Mouse (Mus musculus): ENCODE results near the gene Wdr62.

Wdr62 gene

DNA sequence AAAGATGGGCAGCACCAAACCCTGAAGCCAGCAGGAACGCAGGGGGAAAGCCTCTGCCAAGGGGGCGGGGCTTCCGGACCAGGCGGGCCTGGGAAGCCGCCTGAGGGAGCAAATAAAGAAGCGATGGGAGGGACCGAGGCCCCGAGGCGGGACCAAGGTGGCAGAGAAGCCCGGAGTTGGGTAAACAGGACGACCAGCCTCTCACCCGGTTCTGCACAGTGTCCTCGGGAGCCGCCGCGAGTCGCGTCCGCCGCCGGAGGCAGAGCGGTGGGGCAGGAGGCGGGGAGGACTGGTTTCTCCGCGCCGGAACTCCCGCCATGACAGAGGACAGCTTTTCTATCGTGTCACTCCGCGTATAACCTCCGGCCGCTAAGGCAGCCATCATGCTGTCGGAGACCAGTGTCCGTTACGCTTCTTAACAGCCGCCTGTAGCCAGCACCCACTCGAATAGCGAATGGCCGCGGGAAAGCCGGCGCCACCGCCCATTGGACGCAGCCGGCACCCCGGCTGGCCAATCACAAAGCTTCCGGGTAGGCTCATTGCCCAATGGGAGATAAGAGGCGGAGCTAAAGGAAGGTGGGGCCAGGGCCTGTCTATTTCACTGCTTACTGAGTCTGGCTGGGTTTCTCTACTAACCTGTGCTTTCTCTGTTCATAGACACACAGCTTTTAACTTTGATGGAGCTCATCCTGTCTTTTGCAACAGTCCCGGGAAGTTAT is at the start of gene Wdr62, which contains the start of gene Thap8:
Gene Wdr62, minus strand, starts transcription at position 469 of the 719 bp plus-strand sequence.
Gene Thap8, plus strand, starts transcription at position 144 of the 719 bp plus-strand sequence.
- peak; percentile 89 for DNase-seq (ENCODE audit: low read depth, low spot score)

DNA sequence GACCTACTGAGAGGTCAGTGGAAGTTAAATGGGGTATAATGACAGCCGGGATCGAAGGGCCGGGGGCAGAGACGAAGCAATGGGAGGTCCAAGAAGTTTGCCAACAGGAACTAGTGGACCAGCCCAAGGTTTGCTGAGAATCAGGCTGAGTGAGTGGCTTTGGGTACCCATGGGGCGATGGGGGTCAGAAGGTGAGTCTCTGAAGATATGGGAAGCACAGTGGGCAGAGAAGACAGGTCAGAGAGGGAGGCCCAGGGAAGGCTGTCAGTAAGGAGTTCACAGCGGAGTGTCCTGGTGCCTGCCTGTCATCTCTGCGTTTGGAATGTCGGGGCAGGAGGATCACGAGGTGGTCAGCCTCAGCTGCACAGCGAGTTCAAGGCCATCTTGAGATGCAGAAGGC is 48.2 kb upstream of the Wdr62 start:
- no peak for DNase-seq (ENCODE audit: low read depth, low spot score)

DNA sequence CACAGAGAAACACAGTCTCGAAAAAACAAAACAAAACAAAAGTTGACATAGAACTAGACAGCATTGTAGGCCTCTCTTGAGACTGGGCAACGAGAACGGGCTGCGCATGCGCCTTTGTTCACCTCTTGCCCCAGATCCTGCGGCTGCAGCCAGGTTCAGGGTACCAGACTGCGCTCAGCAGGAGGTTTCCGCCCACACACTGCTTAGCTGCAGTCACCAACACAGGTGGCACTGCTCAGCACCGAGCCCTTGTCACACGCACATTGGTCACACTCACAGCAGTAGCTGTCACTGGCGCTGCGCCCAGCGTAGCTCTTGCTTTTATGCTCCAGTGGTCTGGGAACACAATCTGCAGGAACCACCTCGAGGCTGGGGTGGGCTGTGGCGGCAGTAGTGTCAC is 46.9 kb upstream of the Wdr62 start:
- DNase-seq (ENCODE audit: low read depth, low spot score) = no peak

DNA sequence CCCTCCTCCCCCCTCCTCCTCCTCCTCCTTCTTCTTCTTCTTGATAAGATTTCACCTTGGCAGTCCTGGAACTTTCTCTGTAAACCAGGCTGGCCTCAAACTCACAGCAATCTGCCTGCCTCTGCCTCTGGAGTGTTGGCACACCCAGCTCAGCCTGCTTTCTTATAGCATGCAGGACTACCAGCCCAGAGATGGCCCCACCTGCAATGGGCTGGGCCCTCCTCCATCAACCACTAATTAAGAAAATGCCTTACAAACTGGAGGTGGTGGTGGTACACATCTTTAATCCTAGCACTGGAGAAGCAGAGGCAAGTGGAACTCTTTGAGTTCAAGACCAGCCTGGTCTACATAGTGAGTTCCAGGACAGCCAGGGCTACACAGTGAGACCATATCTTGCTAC is 46.2 kb upstream of the Wdr62 start:
- no peak for DNase-seq (ENCODE audit: low read depth, low spot score)

DNA sequence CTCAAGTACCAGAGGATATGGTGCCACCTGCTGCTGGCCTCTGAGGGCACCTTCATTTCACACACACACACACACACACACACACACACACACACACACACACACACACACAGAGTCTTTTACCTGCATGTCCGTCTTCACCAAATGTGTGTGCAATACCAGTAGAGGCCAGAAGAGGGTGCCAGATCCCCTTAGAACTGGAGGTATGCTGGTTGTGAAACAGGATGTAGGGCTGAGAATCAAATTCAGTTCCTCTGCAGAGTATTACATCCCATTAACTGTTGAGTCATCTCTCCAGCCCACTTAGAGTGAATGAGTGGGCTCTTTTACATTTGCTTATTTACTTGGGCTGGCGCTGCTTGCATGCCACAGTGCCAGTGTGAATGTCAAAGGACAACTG is 45.1 kb upstream of the Wdr62 start:
- DNase-seq (ENCODE audit: low read depth, low spot score) = peak; percentile 53

DNA sequence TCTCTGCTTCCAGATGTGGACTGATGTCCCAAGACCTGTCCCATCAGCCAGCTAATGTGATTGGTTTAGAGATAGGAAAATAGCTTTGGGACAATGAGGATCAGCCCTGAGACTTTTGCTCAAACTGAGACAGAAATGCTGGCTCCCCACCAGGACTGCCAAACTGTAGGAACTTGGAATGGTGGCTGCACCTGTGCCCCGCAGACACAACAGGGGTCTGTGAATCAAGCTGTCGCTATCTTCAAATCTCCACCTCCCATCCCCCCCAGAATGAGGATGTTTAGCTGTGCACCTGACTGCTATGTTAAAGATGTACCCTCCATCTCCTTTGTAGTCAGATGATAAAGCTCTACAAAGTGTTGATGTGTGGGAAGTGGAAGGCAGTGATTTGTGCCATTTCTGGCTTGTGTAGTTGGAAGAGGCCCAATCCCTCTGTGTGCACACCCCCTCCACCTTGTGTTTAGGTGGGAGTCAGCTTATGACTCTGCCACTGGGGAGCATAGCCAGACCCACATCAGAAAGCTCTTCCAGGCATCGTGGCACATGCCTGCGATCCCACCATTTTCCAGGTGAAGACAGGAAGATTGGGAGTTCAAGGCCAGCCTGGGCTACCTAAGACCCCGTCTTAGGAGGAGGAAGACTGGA is 44.2 kb upstream of the Wdr62 start:
- no peak for DNase-seq (ENCODE audit: low read depth, low spot score)

DNA sequence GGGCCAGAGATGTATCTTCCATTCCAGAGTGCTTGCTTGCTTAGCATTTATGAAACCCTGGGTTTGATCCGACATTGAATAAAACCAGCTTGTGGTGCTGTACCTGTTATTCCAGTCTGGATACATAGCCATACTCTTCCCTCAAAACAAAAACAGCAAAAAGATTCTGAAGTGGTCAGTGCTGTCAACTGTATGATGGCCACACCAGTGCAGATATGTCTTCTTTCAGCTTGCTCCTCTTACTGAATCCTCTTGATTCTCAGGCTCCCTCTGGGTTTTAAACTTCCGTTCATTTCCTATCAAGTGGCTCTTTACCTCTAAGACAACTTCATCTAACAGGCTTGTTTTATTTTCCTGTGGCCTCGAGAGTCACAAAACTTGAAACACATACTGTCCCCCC is 43.6 kb upstream of the Wdr62 start, which contains the start of gene Sdhaf1:
Gene Sdhaf1, minus strand, starts transcription at position 101 of the 400 bp plus-strand sequence.
- DNase-seq (ENCODE audit: low read depth, low spot score) = no peak

DNA sequence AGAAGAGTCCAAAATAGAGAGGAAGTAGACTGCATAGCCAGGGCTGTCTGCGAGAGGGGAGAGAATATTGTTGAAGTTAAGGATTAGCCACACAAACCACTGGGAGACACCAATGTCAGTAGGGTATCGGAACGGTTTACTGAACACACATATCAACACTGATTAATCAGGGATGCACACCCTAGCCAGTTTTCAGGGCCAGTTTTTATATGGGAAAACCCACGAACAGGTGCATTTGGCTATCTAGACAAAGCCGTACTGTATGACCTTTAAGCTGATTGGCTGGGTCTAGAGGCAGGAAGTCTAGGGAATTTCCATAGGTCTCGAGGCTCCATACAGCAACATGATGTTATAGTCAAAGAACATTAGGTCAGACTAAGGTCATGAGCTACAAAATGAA is 42.6 kb upstream of the Wdr62 start:
- DNase-seq (ENCODE audit: low read depth, low spot score) = no peak

DNA sequence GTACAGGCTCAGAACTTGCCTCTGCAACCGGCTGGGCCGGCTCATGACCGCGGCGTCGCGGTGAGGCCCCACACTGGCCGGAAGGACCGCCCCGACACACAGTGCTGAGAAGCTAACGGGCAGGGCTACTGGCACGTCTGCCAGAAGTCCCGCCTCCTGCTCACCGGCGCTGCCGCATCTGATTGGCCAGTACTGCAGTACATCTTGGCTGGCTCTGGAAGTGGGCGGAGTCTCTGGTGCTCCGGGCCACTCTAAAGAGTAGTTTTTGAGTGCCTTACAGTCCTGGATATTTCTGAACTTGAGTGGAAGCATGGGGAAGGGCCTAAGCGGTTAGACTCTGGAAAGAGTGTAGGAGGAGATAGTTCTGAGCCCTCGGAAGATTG is 42.1 kb upstream of the Wdr62 start:
- DNase-seq (ENCODE audit: low read depth, low spot score) = peak; percentile 88

DNA sequence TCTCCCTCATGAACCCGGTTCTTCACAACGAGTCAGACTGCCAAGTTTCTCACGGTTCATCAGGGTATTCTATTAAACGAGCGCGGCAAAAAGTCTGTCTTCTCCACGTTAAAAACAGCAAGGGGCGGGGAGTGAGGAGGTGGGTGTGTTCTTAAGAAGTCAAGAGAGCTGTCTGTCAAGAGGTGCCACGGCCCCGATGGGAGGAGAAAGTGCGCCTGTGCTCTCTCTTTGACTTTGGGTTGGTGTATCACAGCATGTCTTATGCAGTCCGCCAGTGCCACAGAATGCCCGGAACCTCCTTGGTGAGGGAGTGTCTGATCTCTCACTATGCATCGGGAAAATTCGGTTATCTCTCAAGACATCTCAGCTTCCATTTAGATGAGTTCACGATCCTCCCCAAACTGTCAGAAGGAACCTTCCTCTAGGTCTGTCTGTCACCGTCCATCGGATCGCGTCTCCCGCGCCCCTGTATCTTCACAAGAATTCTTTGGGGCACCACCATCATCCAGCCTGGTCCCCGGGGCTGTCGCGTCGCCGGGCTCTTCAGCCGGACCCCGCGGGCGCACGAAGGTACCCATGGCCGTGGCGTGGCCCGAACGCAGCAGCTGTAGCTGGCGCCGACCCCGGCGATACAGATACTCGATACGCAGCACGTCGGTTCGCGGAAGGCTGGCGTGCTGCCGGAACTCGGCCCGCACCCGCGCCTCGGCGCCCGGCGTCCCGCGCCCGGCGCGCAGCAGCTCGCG is 41.5 kb upstream of the Wdr62 start, which contains the start of gene E130208F15Rik:
Gene E130208F15Rik, plus strand, starts transcription at position 202 of the 746 bp plus-strand sequence.
- DNase-seq (ENCODE audit: low read depth, low spot score) = no peak

DNA sequence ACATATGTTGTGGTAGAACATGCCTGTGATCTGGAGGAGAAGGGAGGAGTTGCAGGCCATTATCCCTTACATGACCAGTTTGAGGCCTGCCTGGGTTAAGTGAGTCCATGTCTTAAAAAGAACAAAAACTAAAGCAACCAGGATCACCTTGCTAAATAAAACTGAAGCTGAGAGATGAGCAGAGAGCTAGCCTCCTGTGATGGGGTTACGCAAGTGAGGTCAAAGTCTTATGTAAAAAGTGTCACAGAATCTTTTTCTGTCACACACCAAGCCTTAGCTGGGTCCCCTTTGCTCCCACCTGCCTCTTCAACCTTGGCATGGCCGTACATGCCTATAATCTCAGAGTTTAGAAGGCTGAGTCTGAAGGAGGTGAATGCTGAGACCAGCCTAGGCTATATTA is 40.7 kb upstream of the Wdr62 start:
- no peak for DNase-seq (ENCODE audit: low read depth, low spot score)

DNA sequence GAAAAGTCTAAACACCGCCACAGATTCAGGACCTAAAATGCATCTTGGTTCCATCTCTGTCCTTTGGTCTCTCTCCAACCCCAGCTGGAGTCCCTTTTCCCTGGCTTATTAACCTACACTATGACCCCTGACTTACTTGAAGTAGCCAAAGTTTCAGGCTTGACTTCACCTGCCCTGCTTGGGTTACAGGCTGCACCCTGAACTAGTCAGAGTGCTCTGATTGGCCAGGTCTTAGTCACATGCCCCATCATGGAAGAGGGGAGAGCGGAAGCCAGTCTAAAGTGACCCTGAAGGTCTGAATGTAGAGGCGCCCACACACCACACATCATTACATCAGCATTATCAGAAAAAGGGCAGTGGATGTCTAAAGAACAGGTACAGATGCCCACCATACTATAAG is 37.9 kb upstream of the Wdr62 start:
- no peak for DNase-seq (ENCODE audit: low read depth, low spot score)

DNA sequence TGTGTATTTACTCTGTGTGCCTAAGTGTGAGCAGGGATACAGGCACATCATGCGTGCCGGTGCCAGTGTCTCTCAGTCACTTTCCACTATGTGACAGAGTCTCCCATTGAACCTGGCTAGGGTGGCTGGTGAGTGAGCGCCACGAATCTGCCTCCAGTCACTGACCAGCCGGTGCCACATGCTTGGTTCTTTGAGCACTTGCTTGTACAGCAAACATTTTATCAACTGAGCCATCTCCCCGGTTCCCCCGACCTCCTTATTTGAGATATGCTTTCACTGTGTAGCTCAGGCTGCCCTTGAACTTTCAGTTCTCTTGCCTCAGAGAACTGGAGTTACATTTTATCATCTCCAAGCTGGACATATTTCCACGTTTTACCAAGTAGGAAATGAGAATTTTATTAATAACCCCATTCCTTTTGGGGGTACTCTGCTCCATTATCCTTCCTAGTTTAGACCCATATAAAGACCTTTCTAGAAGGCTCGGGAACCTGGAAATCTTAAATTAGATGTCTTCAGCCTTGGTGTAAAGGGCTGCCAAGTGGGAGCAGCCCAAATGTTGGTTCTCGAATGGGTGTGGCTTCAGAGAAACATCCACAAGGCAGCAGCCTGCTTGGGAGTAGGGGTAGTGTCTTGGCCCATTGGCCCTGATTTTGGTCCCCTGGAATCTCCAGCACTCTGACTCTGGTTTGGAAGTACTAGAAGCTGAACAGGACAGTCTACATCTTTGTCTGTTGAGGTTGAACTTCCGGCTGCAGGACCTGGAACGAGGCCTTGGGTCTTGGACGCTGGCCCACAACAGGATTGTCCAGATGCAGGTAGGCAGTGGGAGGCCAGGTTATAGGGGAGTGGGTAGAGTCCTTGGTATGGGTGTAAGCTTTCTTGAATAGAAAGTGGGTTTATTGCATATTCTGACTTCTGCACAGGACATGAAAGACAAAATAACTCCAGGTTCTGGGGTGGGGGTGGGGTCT is 35.6 kb upstream of the Wdr62 start:
- no peak for DNase-seq (ENCODE audit: low read depth, low spot score)

DNA sequence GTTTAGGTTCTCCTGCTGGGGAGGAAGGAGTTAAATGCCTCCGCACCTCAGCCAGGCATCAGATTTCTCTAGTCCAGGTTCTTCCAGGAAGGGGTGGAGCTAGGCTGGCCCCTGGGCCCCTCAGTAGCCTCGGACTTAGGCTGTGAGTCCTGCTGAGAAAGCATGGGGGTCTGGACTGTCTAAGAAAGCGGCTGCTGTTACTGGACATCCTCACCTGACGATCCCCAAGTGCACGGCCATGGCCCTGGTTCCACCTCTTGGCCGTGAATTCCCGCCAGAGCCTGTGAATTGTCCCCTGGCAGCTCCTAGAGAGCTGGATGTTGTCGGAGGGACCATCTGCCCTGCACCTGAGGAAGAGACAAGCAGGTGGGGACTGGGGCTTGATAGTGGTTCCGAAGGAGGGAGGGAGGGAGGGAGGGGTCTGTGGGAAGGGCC is 34.5 kb upstream of the Wdr62 start, which contains the start of gene Syne4:
Gene Syne4, plus strand, starts transcription at position 87 of the 435 bp plus-strand sequence.
- DNase-seq (ENCODE audit: low read depth, low spot score) = no peak

DNA sequence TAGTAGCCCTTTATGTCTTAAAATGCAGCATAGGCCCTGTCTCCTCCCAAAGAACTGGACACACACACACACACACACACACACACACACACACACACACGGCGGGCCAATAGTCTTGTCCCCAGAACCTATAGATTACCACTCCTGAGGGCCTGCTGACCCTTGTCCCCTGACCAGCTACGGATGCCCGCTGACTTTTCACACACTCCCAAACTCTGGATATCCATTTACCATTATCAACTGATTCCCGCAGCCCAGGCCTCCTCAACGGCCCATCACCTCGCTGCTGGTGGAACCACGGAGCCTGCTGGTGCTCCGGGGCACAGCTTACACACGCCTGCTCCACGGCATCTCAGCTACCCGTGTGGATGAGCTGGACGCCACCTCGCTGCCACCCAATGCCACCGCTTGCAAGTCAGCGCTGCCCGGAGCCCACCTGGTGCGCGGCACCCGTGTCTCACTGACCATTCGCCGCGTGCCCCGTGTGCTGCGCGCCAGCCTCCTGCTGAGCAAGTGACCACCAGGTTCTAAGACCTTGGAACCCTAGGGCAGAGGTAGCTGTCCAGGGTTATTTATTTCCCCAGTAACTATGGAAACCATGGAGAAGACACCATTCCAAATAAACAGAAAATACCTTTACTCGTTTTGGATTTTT is 33.6 kb upstream of the Wdr62 start:
- DNase-seq (ENCODE audit: low read depth, low spot score) = no peak

DNA sequence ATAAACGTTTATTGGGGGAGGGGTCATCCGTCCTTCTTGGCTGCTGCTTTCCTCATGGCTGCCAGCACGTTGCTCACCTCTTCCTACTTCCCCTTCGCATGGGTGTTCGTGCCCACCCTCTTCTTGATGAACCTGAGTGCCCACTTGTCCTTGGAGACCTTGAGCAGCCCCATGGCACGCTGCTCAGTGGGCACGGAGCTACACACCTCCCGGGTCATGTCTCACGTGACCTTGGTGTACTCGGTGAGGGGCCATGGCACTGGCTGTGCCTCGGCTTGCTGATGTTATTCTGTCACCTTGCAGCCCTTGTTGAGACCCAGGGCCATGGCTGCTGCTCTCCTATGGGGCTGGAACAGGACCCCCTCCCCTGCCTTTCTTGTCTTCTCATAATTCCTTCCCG is 29.9 kb upstream of the Wdr62 start:
- no peak for DNase-seq (ENCODE audit: low read depth, low spot score)

DNA sequence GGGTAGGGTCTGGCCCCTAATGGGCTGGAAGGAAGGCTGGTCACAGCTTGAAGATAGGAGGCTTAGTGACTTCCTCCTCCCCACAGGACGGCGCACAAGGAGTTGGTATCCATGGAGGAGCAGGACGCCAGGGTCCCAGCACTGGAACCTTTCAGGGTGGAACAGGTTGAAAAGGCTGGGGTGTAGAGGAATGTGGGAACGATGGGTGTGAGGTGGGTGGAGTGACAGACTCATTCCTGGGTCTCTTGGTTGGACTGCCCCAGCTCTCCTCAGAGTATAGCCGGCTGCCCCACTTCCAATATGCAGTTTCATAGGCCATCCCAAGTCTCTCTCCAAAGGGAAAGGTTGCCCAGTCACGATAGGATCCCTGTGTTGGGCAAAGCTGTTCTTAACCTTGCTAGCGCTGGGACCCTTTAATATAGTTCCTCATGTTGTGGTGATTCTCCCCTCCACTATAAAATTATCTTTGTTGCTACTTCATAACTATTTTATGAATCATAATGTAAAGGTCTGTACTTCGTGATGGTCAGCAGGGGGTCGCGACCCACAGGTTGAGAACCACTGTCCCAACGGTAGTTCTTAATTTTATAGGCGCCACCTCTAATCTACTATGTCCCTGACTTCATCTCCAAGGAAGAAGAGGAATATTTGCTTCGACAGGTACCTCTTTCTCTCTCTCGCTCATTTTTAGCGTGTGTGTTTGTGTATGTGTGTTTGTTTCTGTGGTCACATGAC is 29.3 kb upstream of the Wdr62 start:
- DNase-seq (ENCODE audit: low read depth, low spot score) = no peak

DNA sequence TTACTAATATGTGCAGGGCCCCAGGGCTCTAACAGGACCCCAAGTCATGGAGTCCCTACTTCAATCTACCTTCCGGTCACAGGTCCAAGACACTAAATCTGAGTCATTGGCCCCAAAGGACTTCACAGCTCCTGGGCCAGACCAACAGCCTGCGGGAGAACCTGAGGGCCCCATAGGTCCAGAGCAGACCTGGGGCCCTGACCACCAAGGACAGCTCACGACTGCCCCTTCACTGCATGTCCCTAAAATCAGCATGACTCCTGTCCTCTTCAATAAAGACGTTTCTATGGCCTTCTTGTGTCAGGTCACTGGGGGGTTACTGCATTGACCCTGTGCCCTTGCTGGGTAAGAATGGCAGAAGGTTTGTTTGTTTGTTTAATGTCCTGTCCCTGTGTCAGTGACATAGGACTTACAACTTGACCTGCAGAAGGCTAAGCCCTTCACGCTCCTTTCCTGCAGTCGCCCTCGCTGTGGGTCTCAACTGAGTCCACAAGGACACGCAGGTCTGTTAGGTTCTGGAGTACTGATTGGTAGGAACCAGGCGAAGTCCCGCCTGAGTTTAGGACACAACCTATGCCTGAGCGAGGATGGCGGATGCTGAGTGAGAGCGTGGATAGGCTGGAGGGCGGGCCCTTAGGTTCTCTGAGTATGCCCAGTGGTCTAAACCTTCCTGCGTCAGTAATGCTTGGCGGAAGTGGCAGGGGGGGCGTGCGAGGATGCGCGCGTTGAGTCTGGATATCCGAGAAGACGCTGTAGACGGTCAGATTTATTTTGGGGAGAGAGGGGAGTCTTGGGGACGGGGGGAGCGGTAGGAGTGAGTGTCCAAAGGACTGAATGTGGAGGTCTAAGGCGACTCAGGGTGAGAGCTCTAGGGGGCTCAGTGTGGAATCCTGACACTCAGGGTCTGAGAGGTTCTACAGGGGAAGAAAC is 28.1 kb upstream of the Wdr62 start, which contains the start of gene Alkbh6:
Gene Alkbh6, plus strand, starts transcription at position 642 of the 930 bp plus-strand sequence.
- peak; percentile 85 for DNase-seq (ENCODE audit: low read depth, low spot score)
